Mouse (Mus musculus): ENCODE data around the gene Ren1. TPM values are rescaled to one million over a fixed set of nuclear protein-coding genes. Genes with fewer than 3 reads are reported as not detected.

The Ren1 gene
- 187 and 262 TPM in 2 replicates for polyA plus RNA-seq (2012; rRNA removed)

- Histone ChIP-seq H3K4me1 (ENCODE audit: control insufficient read depth, insufficient read depth, low read length) (no peaks in the 10 kb centered on the region; the same call in 1 of the 2 replicates), H3K36me3 (ENCODE audit: control insufficient read depth, insufficient read depth, low read length) (no peaks in the 10 kb centered on the region), H3K27me3 (replicated peaks; ENCODE audit: control insufficient read depth, insufficient read depth, low read length) (no peaks in the 10 kb centered on the region), H3K4me3 (ENCODE audit: insufficient read depth, low read depth, low read length) (no peak within 1 kb of the TSS), H3K27ac (ENCODE audit: insufficient read depth, low read depth, low read length) (no peak within 1 kb of the TSS)
- 92% methylated on average over 1 of the region's 1 CpGs for WGBS
- no peak for DNase-seq
- TF ChIP-seq POLR2A (IDR thresholded peaks at IDR 0.05; ENCODE audit: low read depth, low read length) (no peak), CTCF (conservative IDR thresholded peaks at IDR 0.05; ENCODE audit: insufficient read depth, insufficient read length, low read depth, low read length) (no peak)
Observed at GRCm38 (mm10) chr1:133350210-133350609, at the start of gene Ren1. Ren1 (plus strand) TSS chr1:133350510.

- H3K4me1 ChIP-seq (ENCODE audit: control insufficient read depth, insufficient read depth, low read length) = peaks cover 2% of the 10 kb centered on the region; the same call in 1 of the 2 replicates
- 0 out of 2 replicates have a peak overlapping the region, but pooled peaks have one; percentile 21 for H3K27ac ChIP-seq (ENCODE audit: insufficient read depth, low read depth, low read length)
- peak; percentile 84 for DNase-seq
- H3K27me3 ChIP-seq (replicated peaks; ENCODE audit: control insufficient read depth, insufficient read depth, low read length) = no peaks in the 10 kb centered on the region
- TF ChIP-seq POLR2A (IDR thresholded peaks at IDR 0.05; ENCODE audit: low read depth, low read length) = no peak
- no peak for TF ChIP-seq CTCF (conservative IDR thresholded peaks at IDR 0.05; ENCODE audit: insufficient read depth, insufficient read length, low read depth, low read length)
- no peaks in the 10 kb centered on the region for H3K36me3 ChIP-seq (ENCODE audit: control insufficient read depth, insufficient read depth, low read length)
- no peak overlapping the region for H3K4me3 ChIP-seq (ENCODE audit: insufficient read depth, low read depth, low read length)
- 27% methylated on average over 3 of the region's 3 CpGs for WGBS
Observed at GRCm38 (mm10) chr1:133302540-133302939, 47.8 kb upstream of the Ren1 start.

- peaks cover 19% of the 10 kb centered on the region; the same call in 1 of the 2 replicates for H3K4me1 ChIP-seq (ENCODE audit: control insufficient read depth, insufficient read depth, low read length)
- H3K27me3 ChIP-seq (replicated peaks; ENCODE audit: control insufficient read depth, insufficient read depth, low read length) = no peaks in the 10 kb centered on the region
- 5% methylated on average over 4 of the region's 4 CpGs for WGBS
- TF ChIP-seq CTCF (conservative IDR thresholded peaks at IDR 0.05; ENCODE audit: insufficient read depth, insufficient read length, low read depth, low read length) (peak; percentile 91), POLR2A (IDR thresholded peaks at IDR 0.05; ENCODE audit: low read depth, low read length) (no peak)
- H3K36me3 ChIP-seq (ENCODE audit: control insufficient read depth, insufficient read depth, low read length) = no peaks in the 10 kb centered on the region
- H3K4me3 ChIP-seq (ENCODE audit: insufficient read depth, low read depth, low read length) = no peak overlapping the region
- DNase-seq = peak; percentile 85
- no peak overlapping the region for H3K27ac ChIP-seq (ENCODE audit: insufficient read depth, low read depth, low read length)
Observed at GRCm38 (mm10) chr1:133306842-133307241, 43.5 kb upstream of the Ren1 start.

- no peak for TF ChIP-seq POLR2A (IDR thresholded peaks at IDR 0.05; ENCODE audit: low read depth, low read length)
- peak; percentile 44 for TF ChIP-seq CTCF (conservative IDR thresholded peaks at IDR 0.05; ENCODE audit: insufficient read depth, insufficient read length, low read depth, low read length)
- Histone ChIP-seq H3K27ac (ENCODE audit: insufficient read depth, low read depth, low read length) (no peak overlapping the region), H3K4me3 (ENCODE audit: insufficient read depth, low read depth, low read length) (no peak overlapping the region), H3K27me3 (replicated peaks; ENCODE audit: control insufficient read depth, insufficient read depth, low read length) (no peaks in the 10 kb centered on the region), H3K4me1 (ENCODE audit: control insufficient read depth, insufficient read depth, low read length) (peaks cover 20% of the 10 kb centered on the region; the same call in 1 of the 2 replicates), H3K36me3 (ENCODE audit: control insufficient read depth, insufficient read depth, low read length) (no peaks in the 10 kb centered on the region)
- 10% methylated on average over 6 of the region's 6 CpGs for WGBS
- peak; percentile 70 for DNase-seq
Observed at GRCm38 (mm10) chr1:133307318-133307717, 43.0 kb upstream of the Ren1 start.

GRCm38 (mm10) chr1:133309652-133310267 is 40.5 kb upstream of the Ren1 start, which contains the start of gene Golt1a:
Golt1a (plus strand) TSS chr1:133309800.
- Histone ChIP-seq H3K27ac (ENCODE audit: insufficient read depth, low read depth, low read length) (peak within 1 kb of the TSS; percentile 97), H3K27me3 (replicated peaks; ENCODE audit: control insufficient read depth, insufficient read depth, low read length) (no peaks in the 10 kb centered on the region), H3K4me1 (ENCODE audit: control insufficient read depth, insufficient read depth, low read length) (peaks cover 19% of the 10 kb centered on the region; the same call in 1 of the 2 replicates), H3K36me3 (ENCODE audit: control insufficient read depth, insufficient read depth, low read length) (no peaks in the 10 kb centered on the region), H3K4me3 (ENCODE audit: insufficient read depth, low read depth, low read length) (peak within 1 kb of the TSS; percentile 58)
- DNase-seq = peak; percentile 96
- WGBS = 21% methylated on average over 14 of the region's 14 CpGs
- TF ChIP-seq POLR2A (IDR thresholded peaks at IDR 0.05; ENCODE audit: low read depth, low read length) = no peak

GRCm38 (mm10) chr1:133311240-133311639 is 39.1 kb upstream of the Ren1 start:
- no peak for DNase-seq
- TF ChIP-seq CTCF (conservative IDR thresholded peaks at IDR 0.05; ENCODE audit: insufficient read depth, insufficient read length, low read depth, low read length) (peak; percentile 46), POLR2A (IDR thresholded peaks at IDR 0.05; ENCODE audit: low read depth, low read length) (no peak)
- WGBS = 69% methylated on average over 4 of the region's 4 CpGs

GRCm38 (mm10) chr1:133311946-133312345 is 38.4 kb upstream of the Ren1 start:
- Histone ChIP-seq H3K4me1 (ENCODE audit: control insufficient read depth, insufficient read depth, low read length) (peaks cover 19% of the 10 kb centered on the region; the same call in 1 of the 2 replicates), H3K4me3 (ENCODE audit: insufficient read depth, low read depth, low read length) (no peak overlapping the region), H3K27me3 (replicated peaks; ENCODE audit: control insufficient read depth, insufficient read depth, low read length) (no peaks in the 10 kb centered on the region), H3K36me3 (ENCODE audit: control insufficient read depth, insufficient read depth, low read length) (no peaks in the 10 kb centered on the region), H3K27ac (ENCODE audit: insufficient read depth, low read depth, low read length) (no peak overlapping the region)
- 50% methylated on average over 10 of the region's 10 CpGs for WGBS
- no peak for DNase-seq
- TF ChIP-seq POLR2A (IDR thresholded peaks at IDR 0.05; ENCODE audit: low read depth, low read length) = no peak
- TF ChIP-seq CTCF (conservative IDR thresholded peaks at IDR 0.05; ENCODE audit: insufficient read depth, insufficient read length, low read depth, low read length) = no peak

More at GRCm38 (mm10) chr1:133311240-133311639, 39.1 kb upstream of the Ren1 start:
- Histone ChIP-seq H3K4me1 (ENCODE audit: control insufficient read depth, insufficient read depth, low read length) (peaks cover 19% of the 10 kb centered on the region; the same call in 1 of the 2 replicates), H3K36me3 (ENCODE audit: control insufficient read depth, insufficient read depth, low read length) (no peaks in the 10 kb centered on the region), H3K27me3 (replicated peaks; ENCODE audit: control insufficient read depth, insufficient read depth, low read length) (no peaks in the 10 kb centered on the region), H3K4me3 (ENCODE audit: insufficient read depth, low read depth, low read length) (no peak overlapping the region), H3K27ac (ENCODE audit: insufficient read depth, low read depth, low read length) (no peak overlapping the region)

Data from kidney, adult 2 months (tissue).